Mouse (Mus musculus): Measurements from ENCODE around the gene Pdxk. TPM values are rescaled to one million over a fixed set of nuclear protein-coding genes. Genes with fewer than 3 reads are reported as not detected.
A peak's percentile ranks its signal among the peaks of the same experiment; 100 is the strongest.

The Pdxk gene
- polyA plus RNA-seq, 1 experiment, result 12.4 TPM

- Histone ChIP-seq H3K27ac (ENCODE audit: insufficient read depth, low read length) (no peak overlapping the region), H3K4me3 (ENCODE audit: insufficient read depth, low read length) (no peak overlapping the region), H3K4me1 (ENCODE audit: control insufficient read depth, insufficient read depth, low read length) (peaks cover 5% of the 10 kb centered on the region)
- TF ChIP-seq POLR2A (IDR thresholded peaks at IDR 0.05; ENCODE audit: low read depth, low read length) (no peak), CTCF (IDR thresholded peaks at IDR 0.05; ENCODE audit: borderline replicate concordance, insufficient read depth, low read length) (no peak)
These were observed 8.7 kb upstream of the Pdxk start for GRCm38 (mm10) chr10:78473434-78473833.

DNA sequence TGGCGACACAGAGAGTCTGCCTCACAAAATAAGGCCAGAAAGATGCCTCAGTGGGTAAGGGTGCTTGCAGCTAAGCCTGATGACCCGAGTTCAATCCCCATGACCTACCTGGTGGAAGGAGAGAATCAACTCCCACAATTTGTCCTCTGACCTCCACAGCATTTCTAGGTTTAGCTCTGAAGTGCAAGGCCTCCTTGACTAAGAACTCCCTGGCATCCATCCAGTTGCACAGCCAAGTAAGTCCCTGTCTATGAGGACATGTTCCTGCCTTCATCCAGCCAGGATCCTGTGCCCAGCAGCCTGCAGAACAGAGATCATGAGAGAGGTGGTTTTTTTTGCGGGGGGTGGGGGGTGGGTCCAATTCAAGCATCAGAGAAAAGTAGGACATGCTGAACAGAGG lies 7.3 kb upstream of the Pdxk start:
- H3K27ac ChIP-seq (ENCODE audit: insufficient read depth, low read length), result no peak overlapping the region
- no peak for TF ChIP-seq CTCF (IDR thresholded peaks at IDR 0.05; ENCODE audit: borderline replicate concordance, insufficient read depth, low read length)
- TF ChIP-seq POLR2A (IDR thresholded peaks at IDR 0.05; ENCODE audit: low read depth, low read length), result no peak
- peaks cover 10% of the 10 kb centered on the region for H3K4me1 ChIP-seq (ENCODE audit: control insufficient read depth, insufficient read depth, low read length)
- H3K4me3 ChIP-seq (ENCODE audit: insufficient read depth, low read length), result no peak overlapping the region

DNA sequence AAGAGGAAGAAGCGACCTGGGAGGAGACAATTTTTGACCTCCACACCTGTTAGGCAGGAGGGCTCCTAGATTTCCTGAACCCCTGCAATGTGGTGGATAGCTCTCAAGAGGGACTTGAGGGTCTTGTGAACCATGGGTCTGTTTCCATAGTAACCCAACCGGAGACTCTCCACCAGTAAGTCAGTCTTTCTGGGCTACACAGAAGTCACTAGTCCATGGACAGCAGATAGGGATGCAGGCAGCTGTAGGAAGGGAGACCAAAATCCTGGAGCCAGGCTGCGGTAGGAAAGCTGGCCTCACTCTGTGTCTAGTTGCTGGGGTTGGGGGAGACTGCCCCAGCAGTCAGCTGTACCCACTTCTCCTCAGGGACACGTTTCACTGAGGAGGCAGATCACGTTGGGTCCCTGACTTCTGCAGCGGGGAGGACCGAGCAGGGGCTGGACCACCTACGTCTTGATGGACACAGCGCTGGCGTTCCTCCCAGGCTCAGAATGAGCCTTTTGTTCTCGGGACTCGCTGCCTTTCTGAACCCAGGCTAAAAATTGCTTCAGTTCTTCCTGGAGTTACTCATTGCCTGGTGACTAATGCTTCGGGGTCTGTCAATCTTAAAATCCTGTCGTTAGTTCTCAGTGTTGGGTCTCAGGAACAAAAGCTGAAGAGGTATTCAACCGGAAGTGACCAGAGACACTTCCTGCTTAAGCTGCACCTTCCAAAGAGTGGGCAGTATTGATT lies 6.0 kb upstream of the Pdxk start:
- Histone ChIP-seq H3K4me1 (ENCODE audit: control insufficient read depth, insufficient read depth, low read length) (peaks cover 10% of the 10 kb centered on the region), H3K4me3 (ENCODE audit: insufficient read depth, low read length) (no peak overlapping the region), H3K27ac (ENCODE audit: insufficient read depth, low read length) (peak overlapping the region; percentile 46)
- TF ChIP-seq POLR2A (IDR thresholded peaks at IDR 0.05; ENCODE audit: low read depth, low read length), result peak; percentile 43; the same call in 1 of the 2 replicates
- no peak for TF ChIP-seq CTCF (IDR thresholded peaks at IDR 0.05; ENCODE audit: borderline replicate concordance, insufficient read depth, low read length)

- Histone ChIP-seq H3K4me3 (ENCODE audit: insufficient read depth, low read length) (no peak overlapping the region), H3K27ac (ENCODE audit: insufficient read depth, low read length) (no peak overlapping the region), H3K4me1 (ENCODE audit: control insufficient read depth, insufficient read depth, low read length) (peaks cover 10% of the 10 kb centered on the region; the same call in 1 of the 2 replicates)
- TF ChIP-seq POLR2A (IDR thresholded peaks at IDR 0.05; ENCODE audit: low read depth, low read length) (no peak), CTCF (IDR thresholded peaks at IDR 0.05; ENCODE audit: borderline replicate concordance, insufficient read depth, low read length) (no peak)
These were observed 3.1 kb upstream of the Pdxk start for GRCm38 (mm10) chr10:78467761-78468310.

DNA sequence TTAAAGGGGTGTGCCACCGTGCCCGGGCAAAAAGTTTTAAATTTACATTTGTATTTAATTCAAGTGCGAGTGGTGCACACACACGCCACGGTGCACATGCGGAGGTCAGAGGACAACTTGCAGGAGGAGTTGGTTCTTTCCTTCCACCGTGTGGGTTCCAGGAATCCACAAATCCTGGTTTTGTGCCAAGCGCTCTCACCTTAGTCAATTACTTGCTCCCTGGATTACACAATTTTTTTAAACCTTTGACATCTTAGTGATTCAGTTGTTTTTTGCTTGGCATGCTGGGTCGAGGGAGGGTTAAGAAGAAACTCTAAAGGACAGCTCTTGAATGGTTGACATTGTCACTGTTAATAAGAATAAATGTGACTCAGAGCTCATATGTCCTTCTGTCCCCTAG lies 1.9 kb upstream of the Pdxk start:
- H3K27ac ChIP-seq (ENCODE audit: insufficient read depth, low read length), result no peak overlapping the region
- no peak overlapping the region for H3K4me3 ChIP-seq (ENCODE audit: insufficient read depth, low read length)
- TF ChIP-seq POLR2A (IDR thresholded peaks at IDR 0.05; ENCODE audit: low read depth, low read length), result no peak
- TF ChIP-seq CTCF (IDR thresholded peaks at IDR 0.05; ENCODE audit: borderline replicate concordance, insufficient read depth, low read length), result no peak
- H3K4me1 ChIP-seq (ENCODE audit: control insufficient read depth, insufficient read depth, low read length), result peaks cover 10% of the 10 kb centered on the region; the same call in 1 of the 2 replicates

GRCm38 (mm10) chr10:78465472-78465871 lies 697 bp upstream of the Pdxk start:
- TF ChIP-seq POLR2A (IDR thresholded peaks at IDR 0.05; ENCODE audit: low read depth, low read length) (no peak), CTCF (IDR thresholded peaks at IDR 0.05; ENCODE audit: borderline replicate concordance, insufficient read depth, low read length) (no peak)
- no peak overlapping the region for H3K27ac ChIP-seq (ENCODE audit: insufficient read depth, low read length)
- H3K4me3 ChIP-seq (ENCODE audit: insufficient read depth, low read length), result no peak overlapping the region
- H3K4me1 ChIP-seq (ENCODE audit: control insufficient read depth, insufficient read depth, low read length), result peaks cover 6% of the 10 kb centered on the region; the same call in 1 of the 2 replicates

GRCm38 (mm10) chr10:78464201-78464791 lies 479 bp downstream of the Pdxk start:
- no peak overlapping the region for H3K27ac ChIP-seq (ENCODE audit: insufficient read depth, low read length)
- TF ChIP-seq POLR2A (IDR thresholded peaks at IDR 0.05; ENCODE audit: low read depth, low read length) (no peak), CTCF (IDR thresholded peaks at IDR 0.05; ENCODE audit: borderline replicate concordance, insufficient read depth, low read length) (no peak)

DNA sequence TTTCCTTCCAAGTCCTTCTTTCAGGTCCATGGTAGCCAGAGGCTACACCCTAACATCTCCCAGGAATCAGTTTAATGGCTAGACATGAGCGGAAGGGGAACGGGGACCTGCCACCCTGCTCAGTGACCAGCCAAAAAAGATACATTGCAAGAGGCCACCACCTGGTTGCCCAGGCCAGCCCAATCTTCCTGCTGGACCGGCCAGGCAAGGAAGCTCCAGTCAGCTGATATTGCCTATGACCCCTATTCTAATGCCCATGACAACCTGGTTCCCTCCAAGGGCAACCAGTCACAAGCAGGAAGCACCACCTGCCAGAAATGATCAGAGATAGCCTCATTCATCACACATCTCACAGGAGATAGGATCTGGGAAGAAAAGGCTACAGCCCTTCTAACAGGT lies 1.0 kb downstream of the Pdxk start:
- no peak for TF ChIP-seq CTCF (IDR thresholded peaks at IDR 0.05; ENCODE audit: borderline replicate concordance, insufficient read depth, low read length)
- TF ChIP-seq POLR2A (IDR thresholded peaks at IDR 0.05; ENCODE audit: low read depth, low read length), result no peak
- Histone ChIP-seq H3K27ac (ENCODE audit: insufficient read depth, low read length) (no peak overlapping the region), H3K4me1 (ENCODE audit: control insufficient read depth, insufficient read depth, low read length) (0 out of 2 replicates have a peak, but pooled peaks cover 6% of the 10 kb centered on the region), H3K4me3 (ENCODE audit: insufficient read depth, low read length) (peak overlapping the region; percentile 70)

More at GRCm38 (mm10) chr10:78464201-78464791, 479 bp downstream of the Pdxk start:
- H3K4me1 ChIP-seq (ENCODE audit: control insufficient read depth, insufficient read depth, low read length), result 0 out of 2 replicates have a peak, but pooled peaks cover 5% of the 10 kb centered on the region
- H3K4me3 ChIP-seq (ENCODE audit: insufficient read depth, low read length), result peak overlapping the region; percentile 70

GRCm38 (mm10) chr10:78462945-78463768 lies 1.6 kb downstream of the Pdxk start:
- Histone ChIP-seq H3K4me3 (ENCODE audit: insufficient read depth, low read length) (no peak overlapping the region), H3K4me1 (ENCODE audit: control insufficient read depth, insufficient read depth, low read length) (peaks cover 12% of the 10 kb centered on the region)

More at GRCm38 (mm10) chr10:78462945-78463768, 1.6 kb downstream of the Pdxk start:
- TF ChIP-seq POLR2A (IDR thresholded peaks at IDR 0.05; ENCODE audit: low read depth, low read length), result no peak
- no peak for TF ChIP-seq CTCF (IDR thresholded peaks at IDR 0.05; ENCODE audit: borderline replicate concordance, insufficient read depth, low read length)
- H3K27ac ChIP-seq (ENCODE audit: insufficient read depth, low read length), result no peak overlapping the region

Measured in embryonic fibroblast, embryonic 13.5 days (primary cell).